Mouse (Mus musculus) T-helper 1 cell (primary cell): ENCODE data around the gene Bmpr1a.

Source experiments
- in situ Hi-C: fragments of 300-600 bp; cut with MboI, MseI; formaldehyde crosslinking; loops from one replicate; pipeline ENCODE4 v1.15.1; 2025; ENCODE audit warnings: high pct_unique_total_duplicates

The Bmpr1a gene

GRCm38 (mm10) chr14:34508187-34508840, 5.2 kb upstream of the Bmpr1a start:
- in situ Hi-C loops = no loop called here

- in situ Hi-C loops = no loop called here
Measured at GRCm38 (mm10) chr14:34505309-34505708, 2.2 kb upstream of the Bmpr1a start.

- in situ Hi-C loops = loop anchor here (5.0 kb wide), 1 partner anchor 43 kb away; no protein-coding TSS in a partner anchor
Measured at GRCm38 (mm10) chr14:34504377-34504776, 1.2 kb upstream of the Bmpr1a start.

- in situ Hi-C loops = loop anchor here (5.0 kb wide), 1 partner anchor 44 kb away; no protein-coding TSS in a partner anchor
Measured at GRCm38 (mm10) chr14:34503759-34504158, 618 bp upstream of the Bmpr1a start.

GRCm38 (mm10) chr14:34502475-34503324, 441 bp downstream of the Bmpr1a start:
- in situ Hi-C loops = loop anchor here (5.0 kb wide), 1 partner anchor 45 kb away; no protein-coding TSS in a partner anchor

- in situ Hi-C loops = loop anchor here (5.0 kb wide), 1 partner anchor 45 kb away; no protein-coding TSS in a partner anchor
Measured at GRCm38 (mm10) chr14:34501804-34502474, 1.2 kb downstream of the Bmpr1a start.

- in situ Hi-C loops = loop anchor here (5.0 kb wide), 1 partner anchor 46 kb away; no protein-coding TSS in a partner anchor
Measured at GRCm38 (mm10) chr14:34501447-34501803, 1.7 kb downstream of the Bmpr1a start.

- in situ Hi-C loops = loop anchor here (5.0 kb wide), 1 partner anchor 47 kb away; no protein-coding TSS in a partner anchor
Measured at GRCm38 (mm10) chr14:34500309-34500708, 2.8 kb downstream of the Bmpr1a start.

GRCm38 (mm10) chr14:34499664-34500063, 3.5 kb downstream of the Bmpr1a start:
- in situ Hi-C loops = loop anchor here (5.0 kb wide), 2 partner anchors 48 to 158 kb away; no protein-coding TSS in a partner anchor

GRCm38 (mm10) chr14:34497346-34497745, 5.8 kb downstream of the Bmpr1a start:
- in situ Hi-C loops = loop anchor here (5.0 kb wide), 1 partner anchor 160 kb away; no protein-coding TSS in a partner anchor

GRCm38 (mm10) chr14:34493682-34494081, 9.5 kb downstream of the Bmpr1a start:
- in situ Hi-C loops = no loop called here

- in situ Hi-C loops = no loop called here
Measured at GRCm38 (mm10) chr14:34492688-34493087, 10.5 kb downstream of the Bmpr1a start.

- in situ Hi-C loops = no loop called here
Measured at GRCm38 (mm10) chr14:34490965-34491364, 12.2 kb downstream of the Bmpr1a start.

GRCm38 (mm10) chr14:34489928-34490327, 13.2 kb downstream of the Bmpr1a start:
- in situ Hi-C loops = no loop called here

GRCm38 (mm10) chr14:34486169-34486568, 17.0 kb downstream of the Bmpr1a start:
- in situ Hi-C loops = no loop called here

GRCm38 (mm10) chr14:34483469-34484341, 19.4 kb downstream of the Bmpr1a start:
- in situ Hi-C loops = no loop called here

- in situ Hi-C loops = no loop called here
Measured at GRCm38 (mm10) chr14:34471591-34471990, 31.6 kb downstream of the Bmpr1a start.

- in situ Hi-C loops = no loop called here
Measured at GRCm38 (mm10) chr14:34466291-34466690, 36.9 kb downstream of the Bmpr1a start.

GRCm38 (mm10) chr14:34459386-34459785, 43.8 kb downstream of the Bmpr1a start:
- in situ Hi-C loops = no loop called here

GRCm38 (mm10) chr14:34458880-34459279, 44.3 kb downstream of the Bmpr1a start:
- in situ Hi-C loops = no loop called here

GRCm38 (mm10) chr14:34454282-34454681, 48.9 kb downstream of the Bmpr1a start:
- in situ Hi-C loops = no loop called here
